Mouse (Mus musculus) lung, postnatal 14 days (tissue): ENCODE data around the gene Pou2f2.

Experiments
- DNase-seq: peaks from one replicate; pipeline ENCODE4 v3.0.0; 2021

Gene Pou2f2

DNA sequence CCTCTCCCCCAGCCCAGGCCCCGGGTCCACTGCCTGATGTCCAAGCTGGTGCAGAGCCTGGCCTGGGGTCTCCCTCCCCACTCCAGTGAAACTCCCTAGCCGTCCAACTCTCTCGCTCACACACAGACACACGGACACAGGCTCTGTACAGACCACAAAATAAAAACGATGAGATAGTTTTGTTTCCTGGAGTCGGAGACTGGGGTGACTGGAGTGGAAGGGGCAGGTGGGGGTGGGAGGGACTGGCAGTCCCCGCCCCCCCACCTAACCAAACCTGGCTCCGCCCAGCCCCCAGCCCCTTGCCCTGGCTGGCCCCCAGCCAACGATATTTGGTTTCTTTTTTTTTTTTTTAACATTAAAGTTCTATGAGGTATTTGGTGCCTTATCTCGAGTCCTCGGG, 90.6 kb downstream of the Pou2f2 start:
- DNase-seq = no peak

DNA sequence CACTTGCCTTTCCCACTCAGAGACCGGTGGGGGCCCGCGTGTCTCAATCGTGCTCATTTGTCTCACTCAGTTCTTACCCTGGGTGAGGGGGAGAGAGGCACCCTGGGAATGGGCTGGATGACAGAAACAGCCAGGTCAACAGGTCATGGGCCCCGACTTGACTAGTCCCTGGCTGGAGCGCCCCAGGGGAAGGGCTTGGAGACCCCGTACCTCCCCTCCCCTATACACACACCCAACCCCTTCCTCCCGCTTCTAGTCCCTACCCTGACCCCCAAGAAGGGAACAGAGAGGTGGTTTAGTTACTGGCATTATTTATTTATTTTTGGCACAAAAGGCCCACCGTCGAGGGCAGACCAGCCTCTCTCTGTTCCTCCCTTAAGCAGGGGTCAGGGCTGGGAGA, 91.0 kb downstream of the Pou2f2 start:
- DNase-seq = no peak

GRCm38 (mm10) chr7:25087972-25088371, 91.6 kb downstream of the Pou2f2 start:
- no peak for DNase-seq

DNA sequence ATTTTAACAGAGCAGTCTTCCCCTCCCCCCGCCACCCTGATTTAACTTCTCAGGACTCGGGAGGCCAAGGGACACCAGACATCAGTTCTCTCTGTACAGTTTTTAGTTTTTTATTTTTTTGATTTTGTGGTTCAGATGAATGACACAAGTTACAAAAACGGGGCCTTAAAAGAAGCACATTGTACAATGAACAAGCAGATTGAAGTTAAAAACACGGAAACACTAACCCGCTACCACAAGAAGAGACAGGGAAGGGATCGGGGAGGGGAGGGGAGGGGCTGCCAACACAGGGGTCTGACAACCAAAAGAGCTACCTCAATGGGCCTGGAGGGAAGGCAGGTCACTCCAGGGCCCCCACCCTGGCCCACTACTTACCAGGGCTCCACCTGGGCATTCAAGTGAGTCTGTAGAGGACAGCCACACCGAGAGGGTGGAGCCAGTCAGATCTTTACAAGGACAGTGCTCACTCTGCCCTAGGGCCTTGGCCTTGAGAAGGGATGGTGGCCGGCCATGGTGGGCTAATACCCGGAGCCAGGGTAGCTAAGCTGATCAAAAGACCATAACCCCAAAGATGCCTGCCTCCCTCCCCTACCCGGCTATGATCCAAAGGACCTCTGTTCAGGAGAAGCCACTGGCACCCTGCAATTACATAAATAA, 92.1 kb downstream of the Pou2f2 start:
- DNase-seq = no peak

DNA sequence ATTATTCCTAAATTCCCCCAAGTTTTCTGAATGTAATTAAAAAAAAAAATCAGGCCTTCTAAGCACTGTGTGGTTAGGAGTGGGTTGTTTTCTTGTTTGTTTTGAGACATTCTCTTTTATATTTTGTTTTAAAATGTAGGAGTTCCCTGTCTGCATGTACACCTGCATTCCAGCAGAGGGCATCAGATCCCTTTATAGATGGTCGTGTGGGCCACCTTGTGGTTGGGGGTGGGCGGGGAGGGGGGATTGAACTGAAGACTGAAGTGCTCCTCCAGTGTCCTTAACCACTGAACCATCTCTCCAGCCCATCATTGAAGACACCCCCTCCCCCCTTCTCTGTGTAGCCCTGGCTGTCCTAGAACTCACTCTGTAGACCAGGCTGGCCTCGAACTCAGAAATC, 92.9 kb downstream of the Pou2f2 start:
- no peak for DNase-seq

- peak; percentile 13 for DNase-seq
These were observed 94.9 kb downstream of the Pou2f2 start for GRCm38 (mm10) chr7:25084621-25085020.

GRCm38 (mm10) chr7:25082510-25082909, 97.0 kb downstream of the Pou2f2 start:
- peak; percentile 56 for DNase-seq

- no peak for DNase-seq
These were observed 99.1 kb downstream of the Pou2f2 start for GRCm38 (mm10) chr7:25080431-25080830.

DNA sequence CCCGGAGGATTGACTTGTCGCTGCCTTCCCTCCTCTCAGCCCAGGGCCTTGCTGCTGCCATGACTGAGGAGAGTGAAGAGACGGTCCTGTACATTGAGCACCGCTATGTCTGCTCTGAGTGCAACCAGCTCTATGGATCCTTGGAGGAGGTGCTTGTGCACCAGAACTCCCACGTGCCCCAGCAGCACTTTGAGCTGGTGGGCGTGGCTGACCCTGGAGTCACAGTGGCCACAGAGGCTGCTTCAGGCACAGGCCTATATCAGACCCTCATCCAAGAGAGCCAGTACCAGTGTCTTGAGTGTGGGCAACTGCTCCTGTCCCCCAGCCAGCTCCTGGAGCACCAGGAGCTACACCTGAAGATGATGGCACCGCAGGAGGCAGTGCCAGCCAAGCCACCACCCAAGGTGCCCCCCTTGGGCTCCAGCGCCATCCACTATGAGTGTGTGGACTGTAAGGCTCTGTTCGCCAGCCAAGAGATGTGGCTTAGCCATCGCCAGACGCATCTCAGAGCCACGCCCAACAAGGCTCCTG, 100.0 kb downstream of the Pou2f2 start:
- DNase-seq = no peak

GRCm38 (mm10) chr7:25077414-25077755, 102.1 kb downstream of the Pou2f2 start:
- DNase-seq = no peak

- peak; percentile 94 for DNase-seq
These were observed 102.7 kb downstream of the Pou2f2 start for GRCm38 (mm10) chr7:25076663-25077413.

DNA sequence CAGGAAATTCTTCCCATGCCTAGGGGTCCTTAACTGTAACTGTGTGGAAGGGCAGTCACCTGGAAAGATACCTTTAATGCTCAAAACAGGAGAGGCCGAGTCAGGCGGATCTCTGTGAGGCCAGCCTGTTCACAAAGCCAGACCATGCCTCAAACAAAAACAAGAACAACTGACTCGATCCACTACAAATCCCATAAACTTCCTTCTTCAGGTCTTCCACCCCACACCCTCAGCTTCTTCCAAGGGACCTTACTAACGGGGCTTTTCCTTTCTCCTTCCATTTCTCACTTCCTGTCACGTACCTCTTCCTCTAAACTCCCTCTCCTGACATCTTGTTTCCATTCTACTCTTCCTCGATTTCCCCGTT, 103.2 kb downstream of the Pou2f2 start:
- DNase-seq = no peak

DNA sequence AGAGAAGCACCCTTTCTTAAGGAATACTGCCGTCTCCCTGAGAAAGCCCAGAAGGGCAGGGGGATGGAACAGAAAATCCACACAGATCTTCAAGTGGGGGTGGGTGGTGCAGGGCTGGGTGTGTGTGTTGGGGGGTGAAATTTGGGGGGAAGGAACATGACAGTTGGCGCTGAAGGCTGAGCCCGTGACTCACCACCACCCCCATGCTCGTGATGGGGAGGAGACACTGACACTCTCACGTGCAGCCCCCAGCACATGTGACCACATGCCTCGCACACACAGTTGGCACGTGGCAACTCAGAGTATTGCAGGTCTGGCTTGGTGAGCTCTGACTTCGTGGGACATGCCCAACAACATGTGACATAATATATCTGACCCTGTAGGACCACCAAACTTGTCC, 105.6 kb downstream of the Pou2f2 start:
- no peak for DNase-seq

DNA sequence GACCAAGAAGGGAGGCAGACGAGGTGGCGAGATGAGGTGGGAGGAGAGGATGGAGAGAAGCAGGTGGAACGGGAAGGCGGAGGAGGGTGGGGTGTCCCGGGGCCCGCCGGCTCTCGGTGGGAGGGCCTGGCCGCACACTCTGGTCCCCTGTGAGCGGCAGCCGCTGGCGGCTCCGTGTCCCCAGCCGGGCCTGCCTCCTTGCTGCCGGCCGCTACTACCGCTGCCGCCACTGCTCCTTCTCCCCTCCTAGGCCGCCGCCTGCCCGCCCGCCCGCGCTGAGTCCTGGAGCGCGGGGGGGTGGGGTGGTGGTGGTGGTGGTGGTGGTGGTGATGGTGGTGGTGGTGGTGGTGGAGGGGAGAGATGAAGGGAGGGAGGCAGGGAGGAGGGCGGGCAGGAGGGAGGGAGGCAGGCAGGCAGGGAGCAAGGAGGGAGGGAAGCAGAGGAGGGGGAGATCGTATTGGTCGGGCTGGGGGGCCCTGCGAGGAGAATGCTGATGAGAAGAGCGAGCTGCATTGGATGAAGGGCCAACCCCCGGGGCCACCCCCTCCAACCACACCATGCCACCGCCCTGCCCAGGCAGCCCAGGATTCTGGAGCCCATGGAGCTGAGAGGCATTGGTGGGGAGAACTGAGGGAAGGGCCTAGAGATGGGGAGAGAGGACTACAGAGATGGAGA, 106.7 kb downstream of the Pou2f2 start:
- peak; percentile 40 for DNase-seq

DNA sequence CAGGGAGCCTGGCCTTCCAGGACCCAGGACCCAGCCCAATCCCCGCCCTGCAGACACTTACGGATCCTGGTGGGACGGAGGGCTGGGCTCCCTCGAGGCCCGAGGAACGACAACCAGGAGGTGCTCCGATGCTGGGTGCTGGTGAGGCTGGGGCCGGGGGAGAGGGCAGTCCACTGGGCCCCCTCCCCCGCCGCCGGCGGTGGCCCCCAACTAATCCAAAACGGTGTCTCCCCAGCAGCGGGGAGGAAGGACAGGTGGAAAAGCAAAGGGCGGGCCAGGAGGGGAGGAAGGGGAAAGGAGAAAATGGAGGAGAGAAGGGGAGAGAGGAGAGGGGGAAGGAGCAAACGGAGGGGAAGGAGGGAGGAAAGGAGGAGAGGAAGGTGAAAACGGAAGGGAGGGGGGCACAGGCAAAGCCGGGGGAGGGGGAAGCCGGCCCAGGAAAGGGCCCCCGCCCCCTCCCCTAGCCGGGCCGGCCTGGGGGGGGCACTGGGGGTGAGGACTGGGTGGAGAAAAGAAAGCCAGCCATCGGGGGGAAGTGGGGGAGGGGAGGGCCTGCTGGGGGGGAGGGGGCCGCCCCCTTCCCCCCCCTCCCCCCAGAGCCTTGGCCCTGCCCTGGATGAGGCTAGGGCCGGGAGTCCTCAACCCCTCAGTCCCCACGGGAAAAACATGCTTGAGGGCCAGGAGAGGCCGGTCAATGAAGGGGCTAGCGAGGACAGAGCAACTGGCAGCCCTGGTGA, 107.4 kb downstream of the Pou2f2 start, which contains the start of the genes Grik5 and Zfp574:
Gene Grik5, minus strand, starts transcription at position 368 of the 737 bp plus-strand sequence.
Gene Zfp574, plus strand, starts transcription at position 589 of the 737 bp plus-strand sequence.
- DNase-seq = peak; percentile 32

GRCm38 (mm10) chr7:25068724-25069123, 110.8 kb downstream of the Pou2f2 start:
- DNase-seq = no peak

- DNase-seq = no peak
These were observed 111.4 kb downstream of the Pou2f2 start for GRCm38 (mm10) chr7:25067909-25068656.

- no peak for DNase-seq
These were observed 112.2 kb downstream of the Pou2f2 start for GRCm38 (mm10) chr7:25067338-25067737.

DNA sequence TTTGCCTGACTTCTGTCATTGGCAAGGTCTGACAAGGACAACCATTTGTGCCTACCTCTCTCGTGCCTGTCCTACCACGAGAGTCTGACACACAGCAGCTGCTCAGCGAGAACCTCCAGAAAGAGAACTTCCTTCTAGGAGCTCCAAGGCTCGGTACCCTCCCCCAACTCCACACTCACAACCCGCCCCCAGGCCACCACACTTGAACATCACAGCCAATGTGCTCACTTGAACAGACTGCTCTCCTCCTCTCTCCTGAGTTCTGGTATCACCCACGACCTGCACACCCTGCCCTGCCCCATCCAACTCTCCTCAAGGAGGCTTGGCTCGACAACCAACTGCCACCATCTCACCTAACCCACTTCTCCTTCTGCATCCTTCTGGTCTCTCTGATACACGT, 115.6 kb downstream of the Pou2f2 start:
- no peak for DNase-seq

DNA sequence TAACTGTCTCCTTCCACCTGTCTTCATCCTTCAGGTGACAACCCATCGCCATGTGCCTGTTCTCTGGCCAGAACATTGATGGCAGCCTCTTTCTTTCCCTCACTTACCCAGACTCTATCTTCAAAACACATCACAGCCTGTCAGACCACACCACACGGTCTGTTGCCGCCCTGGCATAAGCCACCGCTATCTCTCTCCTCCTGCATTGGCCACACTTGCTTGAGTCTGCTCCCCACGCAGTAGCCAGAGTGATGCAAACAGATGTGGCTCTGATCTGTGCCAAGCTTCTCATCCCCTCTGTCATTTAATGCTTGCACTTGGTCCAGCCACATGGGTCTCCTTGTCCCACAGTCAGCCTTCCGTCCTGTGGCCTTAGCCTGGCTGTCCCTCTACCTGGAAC, 116.2 kb downstream of the Pou2f2 start:
- no peak for DNase-seq

DNA sequence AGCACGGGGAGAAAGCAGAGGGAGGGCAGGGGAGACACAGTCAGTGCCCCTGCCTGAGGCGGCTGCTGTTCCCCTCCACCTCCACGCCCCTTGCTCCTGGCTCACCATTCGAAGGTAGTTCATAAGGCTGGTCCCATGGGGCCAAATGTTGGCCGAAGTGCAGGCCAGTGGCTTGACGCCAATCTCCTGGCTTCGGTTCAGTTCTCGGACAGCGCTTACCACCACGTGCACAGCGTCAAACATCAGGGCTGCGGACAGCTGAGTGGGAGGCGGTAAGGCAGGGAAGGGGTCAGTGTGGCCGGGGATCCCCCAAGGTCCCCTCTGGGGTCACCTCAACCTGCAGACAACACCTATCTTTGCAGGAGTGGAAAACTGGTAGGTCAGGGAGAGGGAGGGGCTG, 120.7 kb downstream of the Pou2f2 start:
- DNase-seq = no peak

DNA sequence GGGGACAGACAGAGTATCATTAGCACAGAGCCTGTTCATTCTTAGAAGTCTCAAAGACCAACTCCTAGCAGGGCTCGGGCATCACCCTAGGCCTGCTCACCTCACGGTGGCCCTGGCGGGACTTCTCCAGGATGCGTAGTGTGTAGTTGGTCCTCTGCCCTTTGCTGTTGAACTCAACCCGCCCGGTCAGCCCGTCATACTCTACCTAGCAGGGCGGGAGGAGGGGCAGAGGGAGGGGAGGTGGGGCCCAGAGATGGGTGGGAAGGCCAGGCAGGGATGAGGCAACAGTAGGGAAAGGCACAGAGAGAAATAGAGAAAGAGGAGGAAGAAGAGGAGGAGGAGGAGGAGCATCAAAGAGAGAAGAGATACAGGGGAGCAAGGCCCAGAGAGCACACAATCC, 121.1 kb downstream of the Pou2f2 start:
- no peak for DNase-seq
